Mouse (Mus musculus) heart, adult 8-10 months (tissue): ENCODE results near the gene Spats2. TPM values are rescaled to one million over a fixed set of nuclear protein-coding genes. Genes with fewer than 3 reads are reported as not detected.
A peak's percentile ranks its signal among the peaks of the same experiment; 100 is the strongest.

ENCODE experiments used
- DNase-seq: peaks from one replicate; pipeline ENCODE4 v3.0.0; 2022; ENCODE audit warnings: low spot score
- total RNA-seq, 4 experiments: library from RNA; stranded (reverse); gene quantifications; 2 replicates each; pipeline ENCODE4 v1.2.4; 2022

The Spats2 gene
- total RNA-seq, 4 experiments from 2014 or later = 4.3 to 7.9 (median 7.2) TPM

- no peak for DNase-seq
Observed at GRCm38 (mm10) chr15:99097840-99098492, 27.8 kb upstream of the Spats2 start.

GRCm38 (mm10) chr15:99098493-99098861, 27.2 kb upstream of the Spats2 start:
- no peak for DNase-seq

DNA sequence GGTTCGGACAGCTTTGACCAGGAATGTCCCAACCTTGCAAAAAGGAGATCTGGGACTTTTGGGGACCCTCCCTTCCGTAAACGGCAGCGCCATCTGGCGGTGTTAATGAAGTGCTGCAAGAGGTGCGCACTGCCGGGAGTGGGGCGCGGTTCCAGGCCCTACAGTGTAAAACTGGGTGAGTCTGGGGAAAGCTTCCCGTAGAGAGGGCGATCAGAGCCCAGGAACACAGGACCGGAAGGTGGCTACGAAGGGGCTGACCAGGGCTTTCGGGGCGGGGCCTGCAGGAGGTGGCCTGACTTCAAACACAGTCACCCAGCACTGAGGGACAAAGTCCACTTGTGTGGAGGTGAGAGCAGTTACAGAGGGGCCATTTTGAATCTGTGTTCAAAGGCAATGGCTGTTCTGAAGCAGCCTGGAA, 26.6 kb upstream of the Spats2 start:
- DNase-seq = no peak

DNA sequence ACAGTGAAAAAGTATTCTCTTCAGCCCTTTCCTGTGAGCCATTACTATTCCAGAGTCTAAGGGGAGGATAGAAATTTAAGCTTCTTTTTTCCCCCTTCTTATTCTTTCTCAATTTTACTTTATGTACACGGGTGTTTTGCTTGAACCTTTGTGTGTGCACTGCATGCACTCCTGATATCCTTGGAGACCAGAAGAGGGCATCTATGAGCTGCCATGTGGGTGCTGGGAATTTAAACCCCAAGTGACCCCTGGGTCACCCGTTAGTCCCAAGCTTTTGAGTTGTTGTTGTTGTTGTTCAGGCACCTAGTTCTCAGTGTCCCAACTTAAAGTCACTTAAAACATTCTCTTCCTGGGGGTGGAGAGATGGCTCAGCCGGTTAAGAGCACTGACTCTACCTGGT, 25.7 kb upstream of the Spats2 start:
- no peak for DNase-seq

- DNase-seq = no peak
Observed at GRCm38 (mm10) chr15:99105238-99105637, 20.5 kb upstream of the Spats2 start.

DNA sequence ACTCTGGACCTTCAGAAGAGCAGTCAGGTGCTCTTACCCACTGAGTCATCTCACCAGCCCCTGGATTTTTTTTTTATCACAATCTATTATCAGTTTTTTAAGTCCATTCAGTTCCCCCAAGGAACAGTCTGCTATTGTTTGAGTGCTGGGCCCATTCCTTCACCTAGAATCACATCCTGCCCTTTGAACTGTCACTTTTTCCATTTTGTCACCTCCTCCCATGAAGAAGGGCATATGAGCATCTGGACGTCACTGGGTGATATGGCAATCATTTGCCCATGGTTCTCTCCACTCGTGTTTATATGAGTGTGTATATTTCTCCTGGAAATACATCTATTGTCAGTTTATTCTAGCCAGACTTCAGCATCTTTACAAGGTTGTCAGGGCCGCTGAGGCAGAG, 17.9 kb upstream of the Spats2 start:
- no peak for DNase-seq

DNA sequence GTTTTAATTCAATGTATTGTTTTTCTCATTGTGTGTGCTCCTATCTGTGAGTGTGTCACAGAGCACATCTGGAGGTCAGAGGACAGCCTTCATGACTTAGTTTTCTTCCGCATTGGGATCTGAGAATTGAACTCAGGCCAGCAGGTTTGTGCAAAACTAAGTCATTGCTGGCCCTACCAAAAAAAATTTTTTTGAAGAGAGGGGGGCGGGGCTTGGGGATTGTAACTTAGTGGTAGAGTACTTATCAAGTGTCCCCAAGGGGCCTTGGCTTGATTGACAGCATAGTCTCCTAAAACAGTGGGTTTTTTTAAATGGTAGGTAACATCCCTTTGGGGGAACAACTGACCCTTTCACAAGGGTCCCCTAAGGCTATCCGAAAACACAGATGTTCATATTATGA, 14.6 kb upstream of the Spats2 start:
- no peak for DNase-seq

DNA sequence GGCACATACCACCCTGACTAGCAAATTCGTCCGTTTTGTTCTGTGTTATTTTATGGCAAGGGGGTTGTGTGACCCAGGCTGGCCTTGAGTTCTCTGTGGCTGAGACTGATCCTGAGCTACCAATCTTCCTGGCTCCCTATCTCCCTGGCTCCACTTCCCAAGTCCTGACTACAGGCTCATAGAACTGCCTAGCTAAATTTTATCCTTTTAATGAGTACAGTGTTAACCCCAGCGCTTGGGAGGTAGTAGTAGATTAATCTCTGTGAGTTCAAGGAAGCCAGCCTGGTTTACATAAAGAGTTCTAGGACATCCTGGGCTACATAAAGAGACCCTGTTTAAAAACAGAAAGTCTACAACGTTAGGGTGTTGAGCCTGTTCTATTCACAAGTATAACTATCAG, 13.9 kb upstream of the Spats2 start:
- no peak for DNase-seq

DNA sequence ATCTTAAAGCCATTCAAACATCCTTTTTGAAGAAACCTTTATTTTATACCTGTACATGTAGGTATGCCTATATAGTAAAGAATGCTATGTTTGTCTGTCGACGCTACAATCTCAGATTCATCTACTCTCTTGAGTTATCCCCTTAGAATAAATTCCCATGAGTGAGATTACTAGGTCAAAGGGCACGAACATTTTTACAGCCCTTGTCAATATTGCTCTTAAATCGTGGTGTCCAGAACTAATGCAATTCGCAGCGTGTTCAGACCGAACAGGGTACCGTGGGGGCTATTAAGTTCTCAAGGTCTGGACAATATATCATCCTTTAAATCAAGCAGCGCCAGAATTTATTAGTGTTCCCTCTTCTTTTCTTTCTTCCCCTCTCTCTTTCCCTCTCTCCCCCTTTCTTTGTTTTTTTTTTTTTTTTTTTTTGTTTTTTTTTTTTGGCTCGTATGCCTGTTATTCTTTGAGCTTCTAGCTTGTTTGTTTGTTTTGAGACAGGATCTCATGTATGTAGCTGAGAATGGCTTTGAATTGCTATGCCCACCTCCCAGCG, 12.8 kb upstream of the Spats2 start:
- DNase-seq = no peak

- no peak for DNase-seq
Observed at GRCm38 (mm10) chr15:99113396-99113975, 12.2 kb upstream of the Spats2 start.

- DNase-seq = no peak
Observed at GRCm38 (mm10) chr15:99114312-99115064, 11.2 kb upstream of the Spats2 start.

GRCm38 (mm10) chr15:99115065-99115423, 10.7 kb upstream of the Spats2 start:
- DNase-seq = no peak

DNA sequence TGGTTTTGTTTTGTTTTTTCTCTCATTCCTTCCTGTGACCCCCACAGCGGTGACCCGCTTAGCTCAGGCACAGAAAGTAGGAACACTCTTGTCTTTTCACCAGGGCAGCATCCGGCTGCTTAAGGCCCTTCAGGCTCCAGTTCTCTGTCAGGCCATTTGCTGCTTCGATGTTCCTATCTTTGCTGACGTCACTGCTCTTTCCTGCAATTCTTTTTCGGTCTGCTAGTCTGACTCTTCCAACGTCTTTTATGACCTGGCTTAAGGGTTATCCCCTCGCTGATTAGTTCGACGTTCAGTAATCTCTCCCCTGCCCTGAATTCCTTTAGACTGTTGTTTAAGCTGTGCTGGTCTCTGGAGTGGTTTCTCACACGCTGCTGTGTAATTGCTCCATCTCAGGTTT, 9.2 kb upstream of the Spats2 start:
- DNase-seq = no peak

- no peak for DNase-seq
Observed at GRCm38 (mm10) chr15:99120814-99121213, 4.9 kb upstream of the Spats2 start.

GRCm38 (mm10) chr15:99122642-99123041, 3.1 kb upstream of the Spats2 start:
- no peak for DNase-seq

- DNase-seq = peak; percentile 86
Observed at GRCm38 (mm10) chr15:99126081-99126815, 532 bp downstream of the Spats2 start.

GRCm38 (mm10) chr15:99126816-99127365, 1.2 kb downstream of the Spats2 start:
- peak; percentile 19 for DNase-seq

DNA sequence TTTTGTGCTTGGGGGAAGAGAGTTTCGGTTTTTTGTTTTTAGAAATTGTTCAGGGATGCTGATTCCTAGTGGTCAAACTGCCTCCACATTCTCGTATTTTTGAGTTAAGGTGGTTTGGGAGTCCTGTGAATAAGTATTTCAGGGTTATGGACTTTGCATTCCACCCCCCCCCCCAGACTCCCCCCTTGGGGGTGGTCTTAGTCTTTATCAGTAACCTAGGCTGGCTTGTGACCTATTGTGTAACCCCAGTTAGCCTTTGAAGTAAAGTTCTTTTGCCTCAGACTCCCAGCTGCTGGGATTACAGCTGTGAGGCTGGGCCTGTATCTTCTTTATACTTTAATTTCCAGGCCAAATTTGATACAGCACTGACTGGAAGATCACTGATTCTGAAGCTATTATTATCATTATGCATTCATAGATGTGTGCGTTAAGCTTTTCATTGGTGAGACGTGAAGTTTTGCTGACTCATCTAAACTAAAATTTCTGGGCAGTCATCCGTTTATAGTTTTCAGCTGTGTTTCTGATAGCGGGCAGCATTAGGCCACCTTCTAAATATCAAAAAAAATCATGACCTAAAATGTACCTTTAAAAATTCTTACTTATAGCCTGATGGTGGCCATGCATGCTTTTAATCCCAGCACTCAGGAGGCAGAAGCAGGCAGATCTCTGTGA, 2.3 kb downstream of the Spats2 start:
- no peak for DNase-seq

GRCm38 (mm10) chr15:99129441-99129840, 3.7 kb downstream of the Spats2 start:
- no peak for DNase-seq

GRCm38 (mm10) chr15:99129956-99130910, 4.5 kb downstream of the Spats2 start:
- DNase-seq = no peak
